Mouse (Mus musculus) MEL (cell line): Measurements from ENCODE around the gene Cd164l2.

Experiments
- CHD1 ChIP-seq: IDR thresholded peaks from 2 replicates; pipeline ENCODE4 v1.6.1; 2012; ENCODE audit warnings: low read depth, mild to moderate bottlenecking, inconsistent platforms, low read length, improper control_type of control experiment
- CTCF ChIP-seq, 3 experiments: IDR thresholded peaks in 2 of 3; conservative IDR thresholded peaks in 1 of 3; 2 replicates each; pipeline ENCODE4 v1.5.1; 2011 to 2012; ENCODE audit warnings: low read length in 3 of 3, low read depth in 2 of 3, mild to moderate bottlenecking in 2 of 3, improper control_type of control experiment in 1 of 3, inconsistent platforms in 1 of 3, mixed read lengths in 1 of 3, moderate library complexity in 1 of 3; ENCODE audit not compliant: control insufficient read depth in 1 of 3, insufficient read depth in 1 of 3, poor library complexity in 1 of 3, severe bottlenecking in 1 of 3
- EP300 ChIP-seq, 2 experiments: IDR thresholded peaks; 2 replicates each; pipeline ENCODE4 v1.6.1; 2011; ENCODE audit warnings: improper control_type of control experiment in 2 of 2, low read length in 2 of 2, low read depth in 1 of 2, mild to moderate bottlenecking in 1 of 2
- GATA1 ChIP-seq: IDR thresholded peaks from 2 replicates; pipeline ENCODE4 v1.6.1; 2011; ENCODE audit warnings: low read depth, low read length, improper control_type of control experiment
- HCFC1 ChIP-seq: IDR thresholded peaks from 2 replicates; pipeline ENCODE4 v1.6.1; 2012; ENCODE audit warnings: low read depth, mild to moderate bottlenecking, inconsistent platforms, low read length, improper control_type of control experiment, moderate library complexity
- JUND ChIP-seq: IDR thresholded peaks from 2 replicates; pipeline ENCODE4 v1.6.1; 2011; ENCODE audit warnings: low read depth, mild to moderate bottlenecking, improper control_type of control experiment, low read length
- MAX ChIP-seq: IDR thresholded peaks from 2 replicates; pipeline ENCODE4 v1.6.1; 2011; ENCODE audit warnings: low read length, improper control_type of control experiment
- MXI1 ChIP-seq: IDR thresholded peaks from 2 replicates; pipeline ENCODE4 v1.6.1; 2011; ENCODE audit warnings: mild to moderate bottlenecking, low read depth, low read length, improper control_type of control experiment
- POLR2A ChIP-seq, 2 experiments: IDR thresholded peaks; 2 replicates each; pipeline ENCODE4 v1.6.1; 2011 to 2012; ENCODE audit warnings: low read length in 2 of 2, mild to moderate bottlenecking in 2 of 2, control low read depth in 1 of 2, improper control_type of control experiment in 1 of 2, low read depth in 1 of 2, moderate library complexity in 1 of 2; ENCODE audit not compliant: control insufficient read depth in 1 of 2, insufficient read depth in 1 of 2, poor library complexity in 1 of 2
- SIN3A ChIP-seq: IDR thresholded peaks from 2 replicates; pipeline ENCODE4 v1.6.1; 2012; ENCODE audit warnings: low read length, improper control_type of control experiment, inconsistent platforms
- UBTF ChIP-seq: IDR thresholded peaks from 2 replicates; pipeline ENCODE4 v1.6.1; 2012; ENCODE audit warnings: low read depth, mild to moderate bottlenecking, inconsistent platforms, low read length, improper control_type of control experiment, moderate library complexity, borderline replicate concordance; ENCODE audit not compliant: insufficient read depth
- USF1 ChIP-seq: IDR thresholded peaks from 2 replicates; pipeline ENCODE4 v1.6.1; 2014; ENCODE audit warnings: low read depth, mild to moderate bottlenecking, inconsistent platforms, low read length, improper control_type of control experiment, moderate library complexity

- TF ChIP-seq CTCF (IDR thresholded peaks at IDR 0.05 in 2 of 3, conservative IDR thresholded peaks at IDR 0.05 in 1 of 3; ENCODE audit: control insufficient read depth in 1 of 3, insufficient read depth in 1 of 3, low read depth in 2 of 3, low read length in 3 of 3, poor library complexity in 1 of 3, severe bottlenecking in 1 of 3), result no peak
- no peak for TF ChIP-seq MXI1
- TF ChIP-seq EP300 (IDR thresholded peaks at IDR 0.05; ENCODE audit: low read depth in 1 of 2, low read length in 2 of 2), result no peak
- no peak for TF ChIP-seq JUND
- no peak for TF ChIP-seq USF1
- no peak for TF ChIP-seq SIN3A
- TF ChIP-seq POLR2A (IDR thresholded peaks at IDR 0.05; ENCODE audit: control insufficient read depth in 1 of 2, insufficient read depth in 1 of 2, low read depth in 1 of 2, low read length in 2 of 2, poor library complexity in 1 of 2), result no peak
- TF ChIP-seq GATA1, result no peak
- no peak for TF ChIP-seq CHD1
- no peak for TF ChIP-seq UBTF
- TF ChIP-seq HCFC1, result no peak
- no peak for TF ChIP-seq MAX
Observed at GRCm38 (mm10) chr4:133204379-133204778, 7.6 kb upstream of the Cd164l2 start.
